Mouse (Mus musculus) heart, embryonic 13.5 days (tissue): ENCODE measurements around the gene Diras2. TPM values are rescaled to one million over a fixed set of nuclear protein-coding genes. Genes with fewer than 3 reads are reported as not detected.

Experiments used
- ATAC-seq: fragments of 200-750 bp; cut with Nextera tagmentation; 2 replicates; pipeline ENCODE4 v1.8.0; 2017; ENCODE audit warnings: moderate TSS enrichment; ENCODE audit not compliant: insufficient number of reproducible peaks, low FRiP score, low TSS enrichment; ENCODE audit errors: extremely low read depth
- H3K27ac ChIP-seq: fragments of 300-500 bp; sonication (generic); replicated peaks from 2 replicates; pipeline ENCODE4 v1.5.1; 2015; ENCODE audit warnings: moderate library complexity, mild to moderate bottlenecking, inconsistent platforms
- H3K27me3 ChIP-seq: fragments of 300-500 bp; sonication (generic); replicated peaks from 2 replicates; pipeline ENCODE4 v1.6.1; 2015; ENCODE audit warnings: mild to moderate bottlenecking, inconsistent platforms
- H3K36me3 ChIP-seq: fragments of 300-500 bp; sonication (generic); 2 replicates; pipeline ENCODE4 v1.6.1; 2015; ENCODE audit warnings: mild to moderate bottlenecking, inconsistent platforms
- H3K4me1 ChIP-seq: fragments of 300-500 bp; sonication (generic); 2 replicates; pipeline ENCODE4 v1.6.1; 2015; ENCODE audit warnings: inconsistent platforms
- H3K4me2 ChIP-seq: fragments of 300-500 bp; sonication (generic); 2 replicates; pipeline ENCODE4 v1.6.1; 2015; ENCODE audit warnings: inconsistent platforms, mild to moderate bottlenecking, moderate library complexity
- H3K4me3 ChIP-seq: fragments of 300-500 bp; sonication (generic); 2 replicates; pipeline ENCODE4 v1.5.1; 2015; ENCODE audit warnings: moderate library complexity, mild to moderate bottlenecking, inconsistent platforms
- H3K9ac ChIP-seq: fragments of 300-500 bp; sonication (generic); 2 replicates; pipeline ENCODE4 v1.6.1; 2015; ENCODE audit warnings: inconsistent platforms, mild to moderate bottlenecking, moderate library complexity
- H3K9me3 ChIP-seq: fragments of 300-500 bp; sonication (generic); 2 replicates; pipeline ENCODE4 v1.6.1; 2016; ENCODE audit warnings: inconsistent platforms
- WGBS: fragments of 180-500 bp; shearing (Covaris S2); methylation state at CpG from one replicate; pipeline ENCODE4 v1.1.7; 2015; ENCODE audit warnings: mixed read lengths; 5-methylcytosine and 5-hydroxymethylcytosine counted together
- polyA plus RNA-seq: library from polyadenylated mRNA; unstranded; fragments of >200 nt; fragmentation: Nextera tagmentation; extraction: Ambion mirVana; gene quantifications from 2 replicates; pipeline ENCODE4 v1.2.1, GENCODE M21; 2015

The Diras2 gene
- polyA plus RNA-seq, 1 experiment from 2014 or later, result 0.52 TPM

DNA sequence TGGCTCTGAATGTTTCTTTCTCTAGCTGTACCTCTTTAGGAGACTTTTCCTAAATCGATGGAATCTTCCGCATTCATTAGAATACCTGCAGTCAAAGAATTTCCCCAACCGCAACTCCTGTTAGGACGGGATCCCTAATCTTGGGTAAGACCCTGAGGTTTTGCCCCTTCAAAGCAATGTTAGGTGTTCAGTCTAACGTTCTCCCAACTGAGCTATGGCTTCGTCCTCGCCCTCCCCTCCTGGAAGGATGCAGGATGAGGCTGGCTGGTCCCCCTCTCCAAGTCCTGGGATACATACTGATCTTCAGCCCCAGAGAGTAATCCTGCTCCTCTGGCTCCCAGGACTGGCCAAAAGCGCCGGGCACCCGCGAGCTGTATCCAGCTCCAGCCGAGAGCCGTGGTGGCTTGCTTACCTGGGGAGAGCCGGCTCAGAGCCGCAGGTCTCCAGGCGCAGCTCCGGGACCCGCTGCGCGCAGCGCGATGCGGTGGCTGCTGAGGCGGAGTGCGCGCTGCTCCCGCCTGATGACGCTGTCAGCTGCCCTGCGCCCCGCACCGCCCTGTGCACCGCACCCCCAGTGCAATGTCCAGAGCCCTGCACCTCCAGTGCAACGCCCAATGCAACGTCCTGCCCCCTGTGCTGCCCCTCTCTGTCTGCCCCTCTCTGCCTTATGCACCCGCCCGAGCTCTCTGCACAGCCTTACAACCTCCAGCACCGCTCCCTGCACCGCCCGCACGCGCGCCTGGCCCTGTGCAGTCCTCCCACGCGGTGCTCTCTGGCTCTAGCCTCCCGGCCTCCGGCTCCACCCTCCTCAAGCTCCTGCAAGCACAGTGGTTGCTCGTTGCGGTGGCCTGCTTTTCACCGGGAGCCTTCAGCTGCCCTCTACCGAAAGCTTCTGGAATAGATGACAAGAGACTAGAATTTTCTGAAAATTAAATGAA lies 802 bp downstream of the Diras2 start:
- Histone ChIP-seq H3K4me3 (peak overlapping the region; percentile 62), H3K4me1 (peaks cover 28% of the 10 kb centered on the region), H3K27ac (no peak overlapping the region), H3K27me3 (peaks cover 25% of the 10 kb centered on the region), H3K4me2 (peak overlapping the region; percentile 99), H3K36me3 (no peaks in the 10 kb centered on the region), H3K9me3 (no peaks in the 10 kb centered on the region; the same call in 1 of the 2 replicates), H3K9ac (peak overlapping the region; percentile 81)
- peak; percentile 69 for ATAC-seq
- 2% methylated on average over 50 of the region's 50 CpGs for WGBS

DNA sequence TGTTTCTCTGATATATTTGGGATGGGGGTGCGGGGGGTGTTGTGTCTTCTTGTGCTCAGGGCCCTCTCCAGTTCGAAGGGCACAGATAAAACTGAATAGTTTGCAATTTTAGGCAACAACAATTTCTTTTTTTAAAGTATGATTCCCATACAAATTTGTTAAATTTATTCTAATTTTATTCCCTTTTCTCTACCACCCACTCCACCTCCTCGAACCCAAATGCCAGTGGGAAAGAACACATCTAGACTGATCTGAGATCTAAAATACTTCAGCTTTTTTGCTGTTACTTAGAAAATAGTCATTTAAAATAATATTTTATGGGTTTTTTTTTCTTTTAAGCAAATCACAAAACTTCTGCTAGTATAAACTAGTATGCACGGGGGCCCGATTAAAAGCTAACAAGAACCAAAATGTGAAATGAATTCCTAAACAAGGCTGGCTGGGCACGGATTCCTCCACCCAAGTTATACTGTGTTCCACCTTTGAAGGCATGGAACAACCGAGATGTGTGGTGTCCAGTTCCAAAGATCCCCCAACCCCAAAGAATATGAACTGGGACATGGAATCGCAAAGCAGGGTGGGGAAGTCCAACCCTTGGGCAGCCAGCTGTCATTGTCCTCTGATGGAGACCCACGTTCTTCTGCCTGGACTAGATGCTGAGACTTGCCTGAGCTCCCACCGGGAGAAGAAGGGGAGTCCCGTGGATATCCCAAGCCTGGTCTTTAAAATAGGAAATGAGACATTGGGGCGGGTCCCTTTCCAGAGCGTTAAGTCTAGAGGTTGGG lies 1.7 kb downstream of the Diras2 start:
- H3K9ac ChIP-seq, result no peak overlapping the region; the same call in 1 of the 2 replicates
- no peak for ATAC-seq
- no peak overlapping the region for H3K27ac ChIP-seq
- 59% methylated on average over 13 of the region's 13 CpGs for WGBS
- H3K4me2 ChIP-seq, result peak overlapping the region; percentile 99
- H3K36me3 ChIP-seq, result no peaks in the 10 kb centered on the region
- peaks cover 28% of the 10 kb centered on the region for H3K4me1 ChIP-seq
- H3K27me3 ChIP-seq, result peaks cover 25% of the 10 kb centered on the region
- H3K4me3 ChIP-seq, result peak overlapping the region; percentile 62
- no peaks in the 10 kb centered on the region; the same call in 1 of the 2 replicates for H3K9me3 ChIP-seq

DNA sequence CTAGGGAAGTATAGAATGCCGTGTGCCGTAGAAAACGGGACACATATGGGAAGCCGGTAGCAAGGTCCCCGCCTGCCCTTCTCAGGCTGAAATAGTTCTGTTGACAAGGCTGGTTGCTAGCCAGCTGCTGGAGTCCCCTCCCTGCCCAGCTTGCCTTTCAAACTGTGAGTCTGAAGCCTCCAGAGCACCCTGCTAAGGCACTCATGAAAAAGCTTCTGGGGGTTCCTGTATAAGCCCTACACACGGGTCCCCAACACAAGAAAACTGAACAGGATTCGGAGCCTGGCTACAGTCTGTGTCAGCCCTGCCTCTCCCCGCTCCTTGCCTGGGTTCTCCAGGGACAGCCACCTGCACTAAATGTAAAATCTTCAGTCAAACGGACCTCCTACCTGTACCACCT lies 2.3 kb downstream of the Diras2 start:
- Histone ChIP-seq H3K27ac (no peak overlapping the region), H3K4me1 (peaks cover 28% of the 10 kb centered on the region), H3K4me3 (peak overlapping the region; percentile 62), H3K9me3 (no peaks in the 10 kb centered on the region; the same call in 1 of the 2 replicates), H3K36me3 (no peaks in the 10 kb centered on the region), H3K27me3 (peaks cover 25% of the 10 kb centered on the region), H3K4me2 (peak overlapping the region; percentile 99), H3K9ac (peak overlapping the region; percentile 24; the same call in 1 of the 2 replicates)
- 54% methylated on average over 9 of the region's 9 CpGs for WGBS
- ATAC-seq, result no peak

DNA sequence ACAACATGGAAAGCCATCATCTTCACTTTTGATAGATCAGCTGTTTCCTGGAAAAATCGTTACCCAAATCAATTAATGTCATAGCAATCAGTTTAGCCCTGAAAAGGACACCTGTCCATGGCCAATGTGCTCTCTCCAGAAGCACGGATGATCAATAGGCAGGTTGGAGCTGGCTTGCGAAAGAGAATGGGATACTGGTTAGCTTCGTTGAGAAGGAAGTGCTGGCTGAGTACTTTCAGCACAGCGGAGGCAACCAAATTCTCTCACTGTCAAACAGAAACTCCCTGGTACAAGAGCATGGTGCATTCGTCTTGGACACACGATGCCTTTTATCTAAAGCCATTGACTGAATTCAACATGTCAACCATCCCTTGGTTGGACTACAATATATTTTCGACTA lies 2.8 kb downstream of the Diras2 start:
- Histone ChIP-seq H3K36me3 (no peaks in the 10 kb centered on the region), H3K9me3 (no peaks in the 10 kb centered on the region; the same call in 1 of the 2 replicates), H3K4me3 (no peak overlapping the region; the same call in 1 of the 2 replicates), H3K4me2 (peak overlapping the region; percentile 99), H3K27me3 (peaks cover 25% of the 10 kb centered on the region), H3K9ac (no peak overlapping the region), H3K27ac (no peak overlapping the region), H3K4me1 (peaks cover 28% of the 10 kb centered on the region)
- ATAC-seq, result no peak
- WGBS, result 76% methylated on average over 8 of the region's 8 CpGs

DNA sequence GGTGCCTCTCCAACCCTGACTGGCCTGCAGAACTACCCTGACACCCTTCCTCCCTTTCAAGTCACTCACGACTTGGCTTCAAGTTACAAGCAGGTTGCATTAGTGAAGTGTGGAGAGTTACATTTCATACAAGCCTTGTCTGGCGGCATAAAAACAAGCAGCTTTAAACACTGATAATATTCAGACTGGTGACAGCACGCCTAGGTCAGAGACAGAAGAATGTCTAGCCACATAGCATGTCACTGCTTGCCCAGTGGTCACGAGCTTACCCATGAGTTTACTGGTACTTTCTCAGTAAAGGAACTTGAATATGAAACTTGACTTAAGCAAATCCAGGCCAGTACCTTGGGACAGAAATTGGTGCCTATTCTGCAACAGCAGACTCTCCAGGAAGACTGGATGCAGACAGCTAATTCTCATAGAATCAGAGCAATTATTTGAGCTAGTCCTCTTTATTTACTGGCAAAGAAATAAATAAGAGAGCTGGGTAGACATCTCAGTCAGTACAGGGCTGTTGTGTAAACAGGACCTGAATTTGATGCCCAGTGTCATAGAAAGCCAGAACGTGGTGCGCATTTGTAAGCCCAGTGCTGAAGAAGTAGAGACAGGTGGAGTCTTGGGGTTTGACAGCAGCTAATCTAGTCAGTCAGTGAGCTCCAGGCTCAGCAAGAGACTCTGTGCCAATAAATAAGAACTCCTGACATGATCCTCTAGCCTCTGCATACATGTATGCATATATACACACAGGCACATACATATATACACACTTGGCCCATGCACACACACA lies 4.6 kb downstream of the Diras2 start:
- WGBS, result 46% methylated on average over 6 of the region's 6 CpGs
- Histone ChIP-seq H3K9ac (no peak overlapping the region), H3K27me3 (peaks cover 25% of the 10 kb centered on the region), H3K4me3 (no peak overlapping the region), H3K9me3 (no peaks in the 10 kb centered on the region), H3K36me3 (no peaks in the 10 kb centered on the region), H3K4me2 (no peak overlapping the region), H3K4me1 (peaks cover 28% of the 10 kb centered on the region), H3K27ac (no peak overlapping the region)
- no peak for ATAC-seq

DNA sequence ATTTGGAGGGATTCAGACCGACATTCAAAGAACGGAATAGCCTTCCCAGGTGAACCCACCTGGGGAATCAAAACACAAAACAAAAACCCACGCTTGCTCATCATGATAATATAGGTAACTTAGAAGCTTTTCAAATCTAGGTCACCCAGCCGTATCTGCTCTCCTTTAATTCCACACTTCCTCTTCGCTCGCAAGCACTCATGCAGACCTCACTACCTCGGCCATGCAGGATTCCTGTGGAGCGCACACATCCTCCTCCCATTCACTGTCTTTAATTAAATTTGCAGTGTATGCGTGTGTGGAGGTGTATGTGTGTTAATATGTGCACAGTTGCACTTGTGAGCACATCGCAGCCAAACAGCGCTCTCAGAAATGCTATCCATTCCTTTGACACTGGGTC lies 6.8 kb downstream of the Diras2 start:
- Histone ChIP-seq H3K9me3 (no peaks in the 10 kb centered on the region), H3K4me1 (peaks cover 19% of the 10 kb centered on the region), H3K9ac (no peak overlapping the region), H3K27me3 (peaks cover 14% of the 10 kb centered on the region), H3K36me3 (no peaks in the 10 kb centered on the region), H3K4me3 (no peak overlapping the region), H3K27ac (no peak overlapping the region), H3K4me2 (no peak overlapping the region)
- no peak for ATAC-seq
- WGBS, result 86% methylated on average over 11 of the region's 11 CpGs

DNA sequence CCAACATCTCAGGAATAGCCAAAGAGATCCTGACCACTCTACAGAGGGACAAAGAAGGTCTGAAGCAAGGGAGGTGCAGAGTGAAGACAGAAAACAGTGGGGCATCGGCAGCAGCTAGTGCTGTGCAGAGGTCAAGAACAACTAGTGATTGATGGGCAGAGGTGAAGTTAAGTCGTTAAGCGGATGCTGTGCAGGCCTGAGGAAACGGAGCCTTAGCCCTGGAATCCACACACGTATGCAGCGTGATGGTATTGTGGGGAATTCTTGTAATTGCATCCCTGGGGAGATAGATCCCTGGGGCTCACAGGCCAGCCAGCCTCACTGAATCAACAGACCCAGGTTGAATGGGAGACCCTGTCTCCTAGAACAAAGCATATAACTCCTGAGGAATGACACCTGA lies 9.9 kb downstream of the Diras2 start:
- no peaks in the 10 kb centered on the region for H3K27me3 ChIP-seq
- WGBS, result 57% methylated on average over 6 of the region's 6 CpGs
- no peak for ATAC-seq
- H3K36me3 ChIP-seq, result no peaks in the 10 kb centered on the region
- H3K9ac ChIP-seq, result no peak overlapping the region
- peaks cover 12% of the 10 kb centered on the region for H3K4me1 ChIP-seq
- H3K4me2 ChIP-seq, result no peak overlapping the region
- no peaks in the 10 kb centered on the region for H3K9me3 ChIP-seq
- no peak overlapping the region for H3K27ac ChIP-seq
- H3K4me3 ChIP-seq, result no peak overlapping the region

DNA sequence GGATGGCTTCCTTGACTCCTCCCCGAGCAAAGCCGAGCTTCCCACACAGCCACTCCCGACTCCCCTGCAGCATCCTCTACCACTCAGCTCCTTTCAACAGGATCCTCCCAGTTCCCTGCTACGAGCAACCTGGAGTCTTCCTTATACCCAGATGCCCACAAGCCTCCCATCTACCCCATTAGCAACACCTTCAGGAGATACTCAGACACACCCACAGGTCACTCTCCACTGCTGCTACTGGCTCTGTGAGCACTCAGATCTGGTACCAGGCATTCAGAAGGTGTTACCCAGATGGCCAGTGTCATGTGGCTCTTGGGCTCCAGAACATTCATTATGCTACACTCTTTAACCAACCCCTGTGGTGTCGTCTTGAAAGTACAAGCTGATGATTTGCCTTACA lies 11.7 kb downstream of the Diras2 start:
- 80% methylated on average over 5 of the region's 5 CpGs for WGBS
- H3K9me3 ChIP-seq, result no peaks in the 10 kb centered on the region
- H3K36me3 ChIP-seq, result no peaks in the 10 kb centered on the region
- no peak for ATAC-seq
- H3K4me1 ChIP-seq, result peaks cover 14% of the 10 kb centered on the region
- no peak overlapping the region for H3K27ac ChIP-seq
- no peak overlapping the region for H3K4me3 ChIP-seq
- no peak overlapping the region for H3K9ac ChIP-seq
- H3K4me2 ChIP-seq, result no peak overlapping the region
- no peaks in the 10 kb centered on the region for H3K27me3 ChIP-seq

DNA sequence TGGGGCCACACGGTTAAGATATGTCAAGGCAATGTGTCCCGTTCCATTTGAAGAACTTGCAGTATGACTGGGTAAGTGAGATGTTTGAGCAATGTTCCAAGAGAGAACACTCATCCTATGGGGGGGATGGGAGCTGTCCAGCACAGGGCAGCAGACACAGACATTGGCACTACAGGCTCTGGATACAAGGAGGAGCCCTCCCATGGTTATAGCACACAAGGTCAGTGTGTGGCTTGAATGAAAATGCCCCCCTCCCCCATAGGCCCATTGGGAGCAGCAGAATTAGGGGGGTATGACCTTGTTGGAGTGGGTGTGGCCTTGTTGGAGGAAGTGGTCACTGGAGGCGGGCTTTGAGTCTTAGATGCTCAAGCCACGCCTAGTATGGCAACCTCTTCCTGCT lies 12.7 kb downstream of the Diras2 start:
- Histone ChIP-seq H3K36me3 (no peaks in the 10 kb centered on the region), H3K27ac (no peak overlapping the region), H3K4me1 (peaks cover 14% of the 10 kb centered on the region), H3K4me2 (no peak overlapping the region), H3K4me3 (no peak overlapping the region), H3K9me3 (no peaks in the 10 kb centered on the region), H3K27me3 (no peaks in the 10 kb centered on the region), H3K9ac (no peak overlapping the region)
- no peak for ATAC-seq
- WGBS, result 90% methylated on average over 4 of the region's 4 CpGs

DNA sequence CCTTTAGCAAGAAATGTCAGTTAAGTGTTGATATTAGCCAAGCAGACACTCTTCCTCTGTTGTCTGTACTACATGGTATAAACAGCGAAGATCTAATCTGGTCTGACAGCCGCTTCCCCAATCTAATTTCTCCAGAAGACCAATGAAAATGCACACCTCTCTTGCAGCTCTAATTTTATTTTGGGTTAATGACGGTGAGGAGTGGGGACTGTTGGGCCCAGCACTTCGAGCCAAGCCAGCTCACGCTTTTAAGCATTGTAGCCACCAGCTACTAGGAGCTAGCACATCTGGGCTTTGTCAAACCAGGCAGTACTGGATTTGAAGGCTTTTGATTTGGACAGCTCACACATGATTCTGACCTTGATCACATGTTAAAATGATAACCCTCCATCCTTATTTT lies 14.1 kb downstream of the Diras2 start:
- 63% methylated on average over 5 of the region's 5 CpGs for WGBS
- H3K4me2 ChIP-seq, result no peak overlapping the region
- no peaks in the 10 kb centered on the region for H3K36me3 ChIP-seq
- H3K4me1 ChIP-seq, result peaks cover 19% of the 10 kb centered on the region
- no peak overlapping the region for H3K9ac ChIP-seq
- no peak overlapping the region for H3K4me3 ChIP-seq
- ATAC-seq, result no peak
- H3K27ac ChIP-seq, result no peak overlapping the region
- no peaks in the 10 kb centered on the region for H3K27me3 ChIP-seq
- H3K9me3 ChIP-seq, result no peaks in the 10 kb centered on the region

DNA sequence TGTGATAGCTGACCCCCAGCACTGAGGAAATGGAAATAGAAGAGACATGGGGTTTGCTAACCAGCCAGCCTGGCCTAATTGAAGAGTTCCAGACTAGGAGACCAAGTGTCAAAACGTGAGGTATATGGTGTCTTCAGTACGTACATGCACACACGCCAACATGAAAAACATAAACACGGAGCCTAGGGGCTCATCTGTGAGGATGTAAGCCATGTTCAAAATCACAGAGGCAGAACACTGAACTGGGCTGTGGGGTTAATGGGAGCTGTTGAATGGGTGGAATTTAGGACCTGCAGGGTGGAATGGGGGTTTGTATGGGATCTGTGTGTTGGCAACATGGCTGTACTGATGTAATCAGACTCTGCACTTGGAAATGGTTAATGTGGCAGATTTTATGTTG lies 14.5 kb downstream of the Diras2 start:
- no peak overlapping the region for H3K27ac ChIP-seq
- WGBS, result 77% methylated on average over 4 of the region's 4 CpGs
- H3K4me3 ChIP-seq, result no peak overlapping the region
- peaks cover 24% of the 10 kb centered on the region for H3K4me1 ChIP-seq
- ATAC-seq, result no peak
- H3K9me3 ChIP-seq, result no peaks in the 10 kb centered on the region
- H3K27me3 ChIP-seq, result no peaks in the 10 kb centered on the region
- H3K9ac ChIP-seq, result no peak overlapping the region
- H3K4me2 ChIP-seq, result no peak overlapping the region
- H3K36me3 ChIP-seq, result no peaks in the 10 kb centered on the region
